Mouse (Mus musculus): ENCODE measurements at regions not wholly inside any gene's neighbourhood (a gene's known extent, or its start where the extent isn't known, plus 50 kb on each side); places are given as distances from the start of the nearest gene placed in this dataset.

GRCm38 (mm10) chr17:67569865-67570264 lies 62.7 kb downstream of the Lrrc30 start:
- DNase-seq (ENCODE audit: low spot score in 2 of 2): no peak

- no peak for DNase-seq (ENCODE audit: low spot score in 2 of 2)
Measured at GRCm38 (mm10) chr17:67566216-67566615, 66.3 kb downstream of the Lrrc30 start.

- no peak for DNase-seq (ENCODE audit: low spot score in 2 of 2)
Measured at GRCm38 (mm10) chr17:67565746-67566145, 66.8 kb downstream of the Lrrc30 start.

- DNase-seq (ENCODE audit: low spot score in 2 of 2): no peak
Measured at GRCm38 (mm10) chr17:67564845-67565244, 67.7 kb downstream of the Lrrc30 start.

GRCm38 (mm10) chr17:67563036-67563435 lies 69.5 kb downstream of the Lrrc30 start:
- no peak for DNase-seq (ENCODE audit: low spot score in 2 of 2)

- no peak for DNase-seq (ENCODE audit: low spot score in 2 of 2)
Measured at GRCm38 (mm10) chr17:67561802-67562201, 70.7 kb downstream of the Lrrc30 start.

GRCm38 (mm10) chr17:67557351-67557870 lies 75.1 kb downstream of the Lrrc30 start:
- DNase-seq (ENCODE audit: low spot score in 2 of 2): no peak

- DNase-seq (ENCODE audit: low spot score in 2 of 2): no peak
Measured at GRCm38 (mm10) chr17:67552581-67553139, 79.9 kb downstream of the Lrrc30 start.

GRCm38 (mm10) chr17:67548966-67549700 lies 83.4 kb downstream of the Lrrc30 start:
- DNase-seq (ENCODE audit: low spot score in 2 of 2): no peak

GRCm38 (mm10) chr17:67544410-67544809 lies 88.1 kb downstream of the Lrrc30 start:
- DNase-seq (ENCODE audit: low spot score in 2 of 2): no peak

GRCm38 (mm10) chr17:67532331-67532730 lies 100.2 kb downstream of the Lrrc30 start:
- peak in 1 of 2 experiments; percentile 11 for DNase-seq (ENCODE audit: low spot score in 2 of 2)

GRCm38 (mm10) chr17:67520848-67521411 lies 111.6 kb downstream of the Lrrc30 start:
- no peak for DNase-seq (ENCODE audit: low spot score in 2 of 2)

GRCm38 (mm10) chr17:67515601-67516147 lies 116.8 kb downstream of the Lrrc30 start:
- DNase-seq (ENCODE audit: low spot score in 2 of 2): no peak

- no peak for DNase-seq (ENCODE audit: low spot score in 2 of 2)
Measured at GRCm38 (mm10) chr17:67514387-67515241, 117.9 kb downstream of the Lrrc30 start.

GRCm38 (mm10) chr17:67512699-67513450 lies 119.6 kb downstream of the Lrrc30 start:
- peak in 1 of 2 experiments; percentile 36 for DNase-seq (ENCODE audit: low spot score in 2 of 2)

- DNase-seq (ENCODE audit: low spot score in 2 of 2): no peak
Measured at GRCm38 (mm10) chr17:67512008-67512407, 120.5 kb downstream of the Lrrc30 start.

GRCm38 (mm10) chr17:67509921-67510320 lies 122.6 kb downstream of the Lrrc30 start:
- no peak for DNase-seq (ENCODE audit: low spot score in 2 of 2)

GRCm38 (mm10) chr17:67509091-67509618 lies 123.4 kb downstream of the Lrrc30 start:
- no peak for DNase-seq (ENCODE audit: low spot score in 2 of 2)

GRCm38 (mm10) chr17:67508353-67508752 lies 124.2 kb downstream of the Lrrc30 start:
- DNase-seq (ENCODE audit: low spot score in 2 of 2): no peak

- no peak for DNase-seq (ENCODE audit: low spot score in 2 of 2)
Measured at GRCm38 (mm10) chr17:67506466-67506865, 126.1 kb downstream of the Lrrc30 start.

Measured in adrenal gland, adult 18-20 months (tissue).